Mouse (Mus musculus): Measurements from ENCODE around the gene Rnf5.
A peak's percentile ranks its signal among the peaks of the same experiment; 100 is the strongest.

The Rnf5 gene

GRCm38 (mm10) chr17:34632261-34632691 lies 28.8 kb upstream of the Rnf5 start:
- DNase-seq (ENCODE audit: low read depth, low spot score), result peak; percentile 96

- peak; percentile 45 for DNase-seq (ENCODE audit: low read depth, low spot score)
Measured at GRCm38 (mm10) chr17:34631647-34632046, 28.2 kb upstream of the Rnf5 start.

GRCm38 (mm10) chr17:34630761-34631301 lies 27.3 kb upstream of the Rnf5 start:
- peak; percentile 42 for DNase-seq (ENCODE audit: low read depth, low spot score)

- peak; percentile 92 for DNase-seq (ENCODE audit: low read depth, low spot score)
Measured at GRCm38 (mm10) chr17:34629796-34630603, 26.5 kb upstream of the Rnf5 start.

GRCm38 (mm10) chr17:34629221-34629751 lies 25.8 kb upstream of the Rnf5 start, which contains the start of gene Prrt1:
TSS of gene Prrt1 (plus strand) at chr17:34629533.
- DNase-seq (ENCODE audit: low read depth, low spot score), result peak; percentile 95

DNA sequence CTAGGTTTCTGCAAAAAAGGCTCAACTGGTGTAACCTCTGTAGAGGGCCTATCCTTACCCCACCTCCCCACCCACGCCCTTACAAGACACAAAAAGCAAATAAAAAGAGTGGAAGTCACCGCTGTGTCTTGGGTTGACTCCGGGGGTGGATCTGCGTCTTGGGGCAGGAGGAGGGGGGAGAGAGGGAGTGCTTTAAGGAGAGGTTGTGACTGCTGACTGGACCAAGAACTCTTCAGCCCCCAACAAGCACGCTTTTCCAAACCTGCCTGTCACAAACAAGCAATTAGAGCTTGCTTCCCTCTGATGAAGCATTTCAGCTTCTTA lies 25.1 kb upstream of the Rnf5 start:
- DNase-seq (ENCODE audit: low read depth, low spot score), result peak; percentile 56

DNA sequence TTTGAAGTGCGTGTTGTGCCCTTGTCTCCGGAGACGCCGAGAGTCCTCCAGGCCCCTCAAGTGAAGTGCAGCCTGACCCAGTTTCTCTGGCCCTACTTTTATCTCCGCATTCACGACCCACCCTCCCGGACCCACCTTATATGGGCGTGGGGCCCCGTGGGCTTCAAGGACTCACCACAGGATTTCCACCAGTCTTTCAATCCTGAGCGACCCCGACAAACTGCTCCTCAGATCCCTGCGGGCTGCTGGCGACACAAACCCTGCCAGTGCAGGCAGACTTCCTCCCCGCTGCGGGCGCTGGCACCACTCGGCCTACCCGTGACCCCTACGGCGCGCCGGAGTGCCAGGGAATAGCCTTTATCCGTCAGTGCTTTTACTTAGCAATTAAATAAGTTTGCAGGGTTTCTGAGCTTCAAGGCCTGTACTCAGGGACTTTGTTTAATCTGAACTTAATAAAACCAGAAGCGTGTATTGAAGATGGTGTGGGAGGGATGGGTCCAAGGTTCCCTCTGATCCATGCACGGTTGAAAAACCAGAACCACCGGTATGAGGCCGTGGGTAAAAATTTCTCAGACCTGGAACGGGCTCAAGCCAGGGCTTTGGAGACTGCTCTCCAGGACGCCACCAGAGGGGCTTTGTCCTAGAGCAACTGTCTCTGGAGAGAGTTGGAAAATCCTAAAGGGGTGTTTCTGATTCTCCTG lies 24.6 kb upstream of the Rnf5 start, which contains the start of gene Ppt2:
Gene Ppt2, minus strand, starts transcription at position 568 of the 701 bp plus-strand sequence.
- peak; percentile 72 for DNase-seq (ENCODE audit: low read depth, low spot score)

DNA sequence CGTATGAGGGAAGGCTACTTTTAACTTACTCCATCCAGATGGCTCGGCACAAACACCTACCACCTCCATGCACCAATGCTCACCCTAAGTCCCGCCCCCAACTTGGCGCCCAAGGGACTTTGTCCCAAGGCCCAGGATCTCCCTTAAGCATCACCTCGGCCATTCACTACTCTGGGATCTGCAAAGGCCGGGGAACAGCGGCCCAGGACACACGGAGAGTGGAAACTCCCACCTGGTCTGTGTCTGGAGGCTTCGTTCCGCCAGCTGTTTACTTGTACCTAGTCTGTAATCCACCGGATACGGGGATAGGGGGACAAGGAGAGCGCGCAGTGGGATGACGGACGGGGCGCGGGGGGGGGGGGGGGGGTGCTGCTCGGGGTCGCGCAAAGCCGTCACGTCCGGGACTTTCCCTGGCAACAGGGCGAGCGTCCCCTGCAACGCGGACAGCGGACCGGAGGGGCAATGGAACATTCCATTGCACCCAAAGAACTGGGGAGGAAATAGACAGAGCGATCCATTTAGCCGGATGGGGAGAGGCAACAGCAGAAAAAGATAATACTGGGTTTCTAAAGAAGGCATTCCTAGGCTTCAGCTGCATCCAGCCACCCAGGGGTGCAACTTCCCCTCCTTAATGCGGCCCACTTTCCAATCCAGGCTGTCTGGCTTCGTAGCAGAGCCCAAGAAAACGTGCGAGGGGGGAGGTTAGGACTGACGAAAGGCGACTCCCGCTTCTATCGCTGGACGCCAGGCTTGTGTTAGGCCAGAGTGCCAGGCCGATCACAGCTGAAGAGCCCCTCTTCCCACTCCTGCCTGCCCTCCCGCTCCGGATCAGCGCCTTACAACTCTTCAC lies 23.8 kb upstream of the Rnf5 start:
- DNase-seq (ENCODE audit: low read depth, low spot score), result peak; percentile 98

- DNase-seq (ENCODE audit: low read depth, low spot score), result peak; percentile 64
Measured at GRCm38 (mm10) chr17:34626773-34627092, 23.2 kb upstream of the Rnf5 start.

GRCm38 (mm10) chr17:34626062-34626772 lies 22.7 kb upstream of the Rnf5 start:
- DNase-seq (ENCODE audit: low read depth, low spot score), result no peak

DNA sequence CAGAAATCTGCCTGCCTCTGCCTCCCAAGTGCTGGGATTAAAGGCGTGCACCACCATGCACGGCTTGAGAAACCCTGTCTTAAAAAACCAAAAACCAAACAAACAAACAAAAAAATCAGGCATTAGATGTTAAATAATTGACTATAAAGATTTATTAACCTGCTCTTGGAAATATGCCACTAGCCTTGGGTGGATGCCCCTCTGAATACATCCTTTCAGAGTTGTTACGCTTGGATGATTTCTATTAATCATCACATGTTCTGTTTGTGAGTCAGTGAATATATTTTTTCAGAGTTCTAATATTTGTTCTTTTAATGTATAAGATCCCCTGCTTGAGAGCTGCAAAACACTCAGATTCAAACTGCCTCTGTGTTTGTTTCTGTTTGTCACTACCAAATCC lies 21.5 kb upstream of the Rnf5 start:
- DNase-seq (ENCODE audit: low read depth, low spot score), result no peak

- DNase-seq (ENCODE audit: low read depth, low spot score), result no peak
Measured at GRCm38 (mm10) chr17:34623161-34623560, 19.7 kb upstream of the Rnf5 start.

DNA sequence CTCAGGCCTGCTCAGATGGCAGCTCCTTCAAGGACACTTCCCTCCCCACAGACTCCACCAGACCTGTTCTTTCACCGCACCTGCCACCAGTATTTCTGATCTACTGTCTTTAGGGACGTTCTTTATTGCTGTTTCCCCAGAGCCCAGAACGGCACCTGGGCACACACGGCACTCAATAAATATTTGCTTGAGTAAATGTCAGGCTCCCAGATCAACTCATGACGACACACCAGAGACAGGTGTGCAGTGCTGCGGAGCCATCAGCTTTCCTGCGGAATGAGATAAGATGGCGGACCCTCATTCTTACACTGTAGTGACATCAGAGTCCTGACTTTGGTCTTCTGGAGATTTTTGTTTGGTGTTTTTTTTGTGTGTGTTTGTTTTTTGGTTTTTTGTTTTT lies 17.5 kb upstream of the Rnf5 start:
- no peak for DNase-seq (ENCODE audit: low read depth, low spot score)

DNA sequence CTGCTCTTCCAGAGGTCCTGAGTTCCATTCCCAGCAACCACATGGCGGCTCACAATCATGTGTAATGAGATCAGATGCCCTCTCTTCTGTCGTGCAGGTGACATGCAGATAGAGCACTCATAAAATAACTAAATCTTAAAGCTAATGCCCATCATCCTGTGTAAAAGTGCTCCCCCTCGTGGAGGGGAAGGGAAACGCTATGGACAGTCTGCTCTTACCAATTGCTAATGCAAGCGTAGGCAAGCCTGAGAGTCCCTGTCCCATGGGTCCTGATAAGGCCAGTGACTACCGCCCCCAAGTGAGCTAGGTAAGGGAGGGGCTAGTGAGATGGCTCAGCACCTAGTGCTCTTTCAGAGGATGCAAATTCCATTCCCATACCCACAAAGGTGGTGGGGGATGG lies 15.5 kb upstream of the Rnf5 start:
- peak; percentile 80 for DNase-seq (ENCODE audit: low read depth, low spot score)

- no peak for DNase-seq (ENCODE audit: low read depth, low spot score)
Measured at GRCm38 (mm10) chr17:34615871-34616270, 12.4 kb upstream of the Rnf5 start, which contains the start of gene Egfl8. TSS of gene Egfl8 (minus strand) at chr17:34615971.

DNA sequence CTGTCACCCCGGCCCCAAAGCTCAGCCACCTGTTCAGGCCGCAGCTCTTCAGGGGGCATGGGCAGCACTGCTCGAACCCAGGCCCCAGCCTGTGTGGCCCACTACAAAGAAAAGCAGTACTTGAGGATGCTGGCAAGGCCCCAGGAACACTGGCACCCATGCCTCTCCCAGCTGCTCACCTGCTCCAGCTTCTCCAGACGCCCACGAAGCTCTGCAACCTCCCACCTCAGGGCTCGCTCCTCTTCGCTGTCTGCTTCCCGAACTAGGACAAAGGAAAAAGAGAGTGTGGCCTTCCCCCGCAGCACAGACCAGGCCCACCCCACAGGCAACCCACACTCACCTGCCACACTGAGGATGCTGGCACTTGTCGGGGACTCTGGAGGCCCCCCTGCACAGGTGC lies 10.3 kb upstream of the Rnf5 start:
- DNase-seq (ENCODE audit: low read depth, low spot score), result peak; percentile 68

DNA sequence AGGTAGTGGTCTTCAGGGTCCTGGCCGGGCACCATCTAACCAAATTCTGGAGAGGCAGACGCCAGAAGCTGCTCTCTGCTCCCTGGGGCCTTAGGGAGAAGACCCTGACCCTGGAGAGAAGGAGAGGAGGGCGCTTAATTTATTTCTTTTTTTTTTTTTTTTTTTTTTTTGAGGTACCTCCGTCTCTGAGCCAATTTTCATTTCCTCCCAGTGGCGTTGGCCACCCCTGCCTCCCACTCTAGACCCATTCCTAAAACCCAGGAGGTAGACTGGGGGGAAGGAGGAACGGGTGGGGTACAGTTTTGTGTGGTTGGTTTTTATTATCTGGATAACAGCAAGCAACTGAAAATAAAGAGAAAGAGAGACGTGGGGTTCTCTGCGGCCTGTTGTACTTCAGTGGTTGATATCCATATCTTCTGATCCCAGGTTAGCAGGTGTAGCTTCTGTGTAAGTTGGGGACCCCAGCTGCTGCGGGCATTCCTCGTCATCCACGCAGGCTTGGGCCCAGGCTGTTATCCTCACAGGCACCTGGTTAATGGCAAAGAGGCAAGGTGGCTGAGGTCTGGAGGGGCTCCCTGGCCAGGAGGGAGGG lies 9.7 kb upstream of the Rnf5 start:
- DNase-seq (ENCODE audit: low read depth, low spot score), result no peak

DNA sequence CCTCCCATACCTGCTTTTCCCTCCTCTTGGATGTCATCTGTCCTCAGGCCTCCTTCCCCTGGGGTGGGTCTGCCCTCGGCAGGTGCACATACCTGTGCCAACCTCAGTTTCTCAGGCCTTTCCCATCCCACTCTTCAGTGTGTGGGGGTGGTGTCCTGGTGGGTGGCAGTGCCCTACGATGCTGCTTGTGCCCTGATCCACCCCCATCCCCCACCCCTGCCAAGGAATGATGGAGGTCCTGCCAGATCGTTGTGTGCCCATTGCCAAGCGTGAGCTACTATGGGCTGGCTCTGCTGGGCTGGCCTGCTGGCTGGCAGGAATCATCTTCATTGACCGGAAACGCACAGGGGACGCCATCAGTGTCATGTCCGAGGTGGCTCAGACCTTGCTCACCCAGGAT lies 7.6 kb upstream of the Rnf5 start:
- no peak for DNase-seq (ENCODE audit: low read depth, low spot score)

DNA sequence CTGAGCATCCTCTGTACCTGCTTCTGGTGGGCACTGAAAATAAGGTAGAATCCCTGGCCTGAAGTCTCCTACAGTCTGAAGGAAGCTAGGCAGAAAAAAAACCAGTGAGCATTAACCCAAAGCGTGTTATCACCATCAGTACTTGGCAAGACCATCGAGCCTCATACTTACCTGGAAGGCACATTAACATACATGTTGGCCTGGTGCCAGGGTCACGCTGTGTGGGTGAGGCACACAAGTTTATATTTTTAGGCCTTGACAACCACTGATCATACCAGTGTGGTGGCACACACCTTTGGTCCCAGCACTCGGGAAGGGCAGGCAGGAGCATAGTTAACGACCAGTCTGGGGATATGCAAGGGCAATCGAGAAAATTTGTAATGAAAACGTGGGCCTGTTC lies 4.5 kb upstream of the Rnf5 start:
- peak; percentile 16 for DNase-seq (ENCODE audit: low read depth, low spot score)

DNA sequence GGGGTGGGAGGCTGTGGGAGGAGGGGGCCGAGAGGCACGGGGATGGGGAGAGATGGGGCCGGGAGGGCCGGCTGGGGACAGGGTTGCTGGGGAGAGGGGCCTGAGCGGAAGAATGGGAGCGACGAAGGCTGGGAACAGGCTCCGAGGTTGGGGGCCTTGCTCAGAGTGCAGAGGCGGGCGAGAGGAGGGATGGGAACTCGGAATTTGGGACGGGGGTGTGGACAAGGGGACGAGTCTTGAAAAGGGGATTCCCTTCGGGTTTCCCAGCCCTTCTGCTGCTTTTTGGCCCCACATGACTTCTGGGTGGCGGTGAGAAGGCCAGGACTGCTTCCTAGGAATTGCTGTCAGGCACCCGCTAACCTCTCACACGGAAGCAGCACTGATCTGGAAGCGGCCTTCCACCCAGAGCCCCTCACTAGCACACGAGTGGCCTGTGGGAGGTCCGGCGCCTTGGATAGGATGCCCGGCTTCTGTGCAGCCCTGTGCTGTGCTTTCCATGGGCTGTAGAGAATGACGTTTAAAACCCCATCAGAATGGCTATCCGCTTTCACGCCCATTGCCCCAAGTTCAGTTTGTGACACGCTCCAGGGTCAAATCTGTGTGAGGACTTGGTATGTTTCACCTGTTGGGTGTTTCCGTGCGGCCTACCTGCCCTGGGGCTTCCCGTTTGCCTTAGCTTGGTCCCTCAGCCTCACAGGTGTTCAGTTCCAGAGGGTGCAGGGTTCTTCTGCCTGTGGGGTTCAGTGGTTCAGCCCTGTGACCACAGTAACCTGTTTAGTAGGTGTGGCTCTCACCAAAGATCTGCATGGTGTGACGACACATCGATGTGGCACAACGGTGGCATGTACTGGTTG lies 2.9 kb upstream of the Rnf5 start:
- peak; percentile 29 for DNase-seq (ENCODE audit: low read depth, low spot score)
